Mouse (Mus musculus): ENCODE results near the gene Ecm1.

GRCm38 (mm10) chr3:95693821-95694807 lies 45.3 kb downstream of the Ecm1 start:
- no peak for TF ChIP-seq CTCF (IDR thresholded peaks at IDR 0.05)
- TF ChIP-seq EP300 (IDR thresholded peaks at IDR 0.05), result peak; percentile 97

All from lung, postnatal 0 days (tissue).